Mouse (Mus musculus): ENCODE results near the gene Furin.

GRCm38 (mm10) chr7:80406186-80406585 is 950 bp upstream of the Furin start:
- TF ChIP-seq POLR2A (IDR thresholded peaks at IDR 0.05; ENCODE audit: borderline replicate concordance, low read depth, low read length) (no peak), CTCF (IDR thresholded peaks at IDR 0.05; ENCODE audit: low read depth, low read length) (no peak)

All from bone marrow macrophage, adult 2 months (primary cell).